Mouse (Mus musculus) heart, adult 2 months (tissue): Measurements from ENCODE around the gene Dnajb11.

Experiments
- CTCF ChIP-seq: fragments of 200-600 bp; IDR thresholded peaks from 2 replicates; pipeline ENCODE4 v1.8.1; 2022; ENCODE audit warnings: antibody characterized with exemption, mild to moderate bottlenecking, moderate library complexity
- EP300 ChIP-seq: fragments of 200-500 bp; IDR thresholded peaks from 2 replicates; pipeline ENCODE4 v1.6.1; 2011; ENCODE audit warnings: low read depth, low read length, control low read depth; ENCODE audit not compliant: insufficient read depth
- POLR2A ChIP-seq: fragments of 200-500 bp; IDR thresholded peaks from 2 replicates; pipeline ENCODE4 v1.6.1; 2011; ENCODE audit warnings: mild to moderate bottlenecking, low read depth, low read length, control low read depth; ENCODE audit not compliant: insufficient read depth

DNA sequence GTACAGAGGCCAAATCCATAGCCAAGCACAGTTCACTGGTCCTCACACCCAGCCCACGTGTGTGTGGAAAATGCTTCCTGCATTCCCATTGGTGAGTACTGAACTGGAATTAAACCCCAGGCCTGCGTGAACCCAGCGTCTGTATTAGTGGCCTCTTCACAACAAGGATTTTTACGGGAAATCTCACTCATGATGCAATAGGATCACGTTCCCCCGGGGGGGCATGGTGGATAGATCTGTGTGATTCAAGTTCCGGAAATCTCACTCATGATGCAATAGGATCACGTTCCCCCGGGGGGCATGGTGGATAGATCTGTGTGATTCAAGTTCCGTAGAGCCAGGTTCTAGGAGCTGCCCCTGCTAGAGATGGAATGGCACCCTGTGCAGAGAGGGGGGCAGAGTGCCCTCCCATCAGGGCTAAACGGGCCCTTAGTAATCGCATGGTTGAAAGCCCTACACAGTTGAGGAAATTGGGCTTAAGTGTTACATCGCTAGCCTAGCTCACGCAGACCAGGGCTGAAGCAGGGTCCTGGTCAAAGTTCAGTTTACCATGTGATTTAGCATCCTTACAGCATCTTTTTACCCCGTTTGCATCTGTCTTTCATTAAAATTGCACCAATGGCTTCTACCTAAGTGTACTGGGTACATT lies 61.1 kb downstream of the Dnajb11 start:
- TF ChIP-seq POLR2A (no peak), CTCF (no peak), EP300 (no peak)
